24 mouse cellular contexts compared by ENCODE assay signal in the genomic region with DNA sequence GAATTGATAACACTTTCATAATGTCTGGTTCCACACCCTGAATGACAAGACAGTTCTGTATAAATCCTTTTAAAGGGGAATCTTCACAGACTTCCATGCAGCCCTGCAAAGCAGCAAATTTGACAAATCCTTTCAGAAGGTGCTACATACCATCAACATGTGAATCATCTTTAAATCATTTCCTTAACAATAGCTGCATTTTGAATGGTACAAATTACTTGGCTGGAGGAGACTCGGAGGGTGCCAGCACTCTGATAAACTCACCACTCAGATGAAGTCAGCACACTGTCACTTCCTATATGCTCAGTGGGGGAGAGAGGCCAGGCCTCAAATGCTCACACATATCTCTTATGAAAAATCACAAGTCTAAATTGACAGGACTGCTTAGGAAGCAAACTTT.
DNase-seq lines count a peak whose midpoint lies in the region; ATAC-seq and TF ChIP-seq lines count a peak whose summit lies in the region.
"Had no signal": no experiment of that assay in that cellular context is flagged by ENCODE, and none has a peak within 500 bp of the region (broad histone marks: within the 10 kb centered on the region; RNA-seq: fewer than 3 reads in every experiment).

No protein-coding gene starts in this region.

- in situ Hi-C loops in Patski (cut with MboI; ENCODE audit: low pct_unique_long_range_greater_than_20kb) = loop anchor here (10.0 to 25.0 kb wide), 3 partner anchors 180 to 712 kb away; no protein-coding TSS in a partner anchor

- peaks cover 5% of the 10 kb centered on the region; the same call in 1 of the 2 replicates for H3K4me1 ChIP-seq in heart, embryonic 16.5 days (ENCODE audit: control insufficient read depth, insufficient read depth, low read length)
- H3K4me1 ChIP-seq in intestine, embryonic 16.5 days (ENCODE audit: control insufficient read depth, insufficient read depth, low read length) = no peaks in the 10 kb centered on the region
- H3K4me1 ChIP-seq: forebrain, embryonic 15.5 days; hindbrain, embryonic 13.5 days; midbrain, embryonic 13.5 days had no signal

- no peak overlapping the region for H3K4me3 ChIP-seq in heart, embryonic 16.5 days (ENCODE audit: low read length)
- no peak overlapping the region for H3K4me3 ChIP-seq in intestine, embryonic 16.5 days (ENCODE audit: low read length)
- H3K4me3 ChIP-seq: forebrain, embryonic 15.5 days; gastrocnemius, adult 2 months; hindbrain, embryonic 13.5 days; midbrain, embryonic 13.5 days had no signal

- H3K27me3 ChIP-seq in heart, embryonic 16.5 days (ENCODE audit: control insufficient read depth, insufficient read depth, low read length) = no peaks in the 10 kb centered on the region
- no peaks in the 10 kb centered on the region for H3K27me3 ChIP-seq in Patski
- no peaks in the 10 kb centered on the region for H3K27me3 ChIP-seq in intestine, embryonic 16.5 days (replicated peaks; ENCODE audit: control insufficient read depth, insufficient read depth, low read length)
- H3K27me3 ChIP-seq: forebrain, embryonic 15.5 days; hindbrain, embryonic 13.5 days; midbrain, embryonic 13.5 days had no signal

- no peak overlapping the region for H3K9ac ChIP-seq in heart, embryonic 16.5 days (ENCODE audit: low read length)
- H3K9ac ChIP-seq in intestine, embryonic 16.5 days (ENCODE audit: low read depth, low read length) = no peak overlapping the region
- H3K9ac ChIP-seq: forebrain, embryonic 15.5 days; hindbrain, embryonic 13.5 days; liver, embryonic 14.5 days; midbrain, embryonic 13.5 days had no signal

- intact Hi-C loops in heart, postnatal 14 days (cut with DNase I) = no loop called here

- H3K27ac ChIP-seq in heart, embryonic 16.5 days (ENCODE audit: low read length) = no peak overlapping the region
- H3K27ac ChIP-seq in intestine, embryonic 16.5 days (ENCODE audit: low read length) = no peak overlapping the region
- H3K27ac ChIP-seq: forebrain, embryonic 15.5 days; gastrocnemius, adult 2 months; hindbrain, embryonic 13.5 days; liver, embryonic 14.5 days; macrophage; midbrain, embryonic 13.5 days; stomach, postnatal 0 days had no signal

- H3K9me3 ChIP-seq in heart, embryonic 16.5 days (replicated peaks; ENCODE audit: control insufficient read depth, low read length) = no peaks in the 10 kb centered on the region
- no peaks in the 10 kb centered on the region for H3K9me3 ChIP-seq in intestine, embryonic 16.5 days (ENCODE audit: control insufficient read depth, low read length)
- H3K9me3 ChIP-seq: forebrain, embryonic 15.5 days; G1E; hindbrain, embryonic 13.5 days; midbrain, embryonic 13.5 days had no signal

- 41% methylated on average over 1 of the region's 1 CpGs for WGBS in heart, embryonic 16.5 days
- WGBS in intestine, embryonic 16.5 days = 53% methylated on average over 1 of the region's 1 CpGs

- CTCF ChIA-PET in Patski (lab: Charles Lee) = interaction anchor here (1.3 to 1.4 kb wide), 2 partner anchors 369 to 719 kb away, joined by 3 to 5 read pairs; no protein-coding TSS in a partner anchor

- DNase-seq in heart, postnatal 14 days = no peak
- peak; percentile 6 for DNase-seq in retina, postnatal 1 day
- no peak for DNase-seq in retina, embryonic 14.5 days (ENCODE audit: low spot score)
- peak; percentile 59 for DNase-seq in Patski (ENCODE audit: low read depth, low spot score)
- no peak for DNase-seq in kidney, adult 18-20 months
- DNase-seq: adrenal gland, postnatal 25 days; gastrocnemius, postnatal 36 days; kidney, postnatal 14 days; liver; spleen, adult 18-20 months; thymus, adult 18-20 months; thymus, postnatal 36 days had no signal

- no peak overlapping the region for H3K4me2 ChIP-seq in heart, embryonic 16.5 days (ENCODE audit: low read depth, low read length)
- H3K4me2 ChIP-seq in intestine, embryonic 16.5 days (ENCODE audit: low read depth, low read length) = no peak overlapping the region
- H3K4me2 ChIP-seq: forebrain, embryonic 15.5 days; heart, embryonic 11.5 days; hindbrain, embryonic 13.5 days; midbrain, embryonic 13.5 days had no signal

- POLR2A ChIA-PET in Patski (lab: Charles Lee) = no interaction called here

- H3K36me3 ChIP-seq in heart, embryonic 16.5 days (ENCODE audit: control insufficient read depth, insufficient read depth) = no peaks in the 10 kb centered on the region
- no peaks in the 10 kb centered on the region for H3K36me3 ChIP-seq in intestine, embryonic 16.5 days (ENCODE audit: control insufficient read depth, insufficient read depth, low read length)
- H3K36me3 ChIP-seq: forebrain, embryonic 15.5 days; G1E; hindbrain, embryonic 13.5 days; midbrain, embryonic 13.5 days had no signal

- ATAC-seq in heart, embryonic 16.5 days (replicated peaks; ENCODE audit: extremely low read depth, insufficient read depth, low FRiP score) = 0 out of 2 replicates have a peak, but pooled peaks have one; percentile 10
- peak; percentile 66 for ATAC-seq in Patski
- ATAC-seq in intestine, embryonic 16.5 days = no peak
- ATAC-seq: forebrain, embryonic 15.5 days; intestine, postnatal 0 days; midbrain, embryonic 13.5 days had no signal

- no peak for TF ChIP-seq CTCF in Patski (IDR thresholded peaks at IDR 0.05)

Comparison
In these comparisons a context has a peak if more than half of its experiments do, and no peak if none do; other contexts are left out.
1. DNase-seq: peak in retina, postnatal 1 day (single experiment) and Patski (single experiment); none in heart, postnatal 14 days (0 of 2), retina, embryonic 14.5 days (single experiment) and kidney, adult 18-20 months (single experiment).